Mouse (Mus musculus) heart, adult 2 months (tissue): ENCODE data around the gene Erfe.

Source experiments
- CTCF ChIP-seq: fragments of 200-600 bp; IDR thresholded peaks from 2 replicates; pipeline ENCODE4 v1.8.1; 2022; ENCODE audit warnings: antibody characterized with exemption, mild to moderate bottlenecking, moderate library complexity
- POLR2A ChIP-seq: fragments of 200-500 bp; IDR thresholded peaks from 2 replicates; pipeline ENCODE4 v1.6.1; 2011; ENCODE audit warnings: mild to moderate bottlenecking, low read depth, low read length, control low read depth; ENCODE audit not compliant: insufficient read depth

- TF ChIP-seq CTCF: no peak
- TF ChIP-seq POLR2A: no peak
These were observed 32.6 kb upstream of the Erfe start for GRCm38 (mm10) chr1:91333582-91333981.
